Mouse (Mus musculus): ENCODE measurements around the gene Zfp341. TPM values are rescaled to one million over a fixed set of nuclear protein-coding genes. Genes with fewer than 3 reads are reported as not detected.

Gene Zfp341
- 1.5 and 1.8 TPM in 2 replicates for polyA plus RNA-seq (2015; fragmentation: Nextera tagmentation; extraction: Ambion mirVana)

DNA sequence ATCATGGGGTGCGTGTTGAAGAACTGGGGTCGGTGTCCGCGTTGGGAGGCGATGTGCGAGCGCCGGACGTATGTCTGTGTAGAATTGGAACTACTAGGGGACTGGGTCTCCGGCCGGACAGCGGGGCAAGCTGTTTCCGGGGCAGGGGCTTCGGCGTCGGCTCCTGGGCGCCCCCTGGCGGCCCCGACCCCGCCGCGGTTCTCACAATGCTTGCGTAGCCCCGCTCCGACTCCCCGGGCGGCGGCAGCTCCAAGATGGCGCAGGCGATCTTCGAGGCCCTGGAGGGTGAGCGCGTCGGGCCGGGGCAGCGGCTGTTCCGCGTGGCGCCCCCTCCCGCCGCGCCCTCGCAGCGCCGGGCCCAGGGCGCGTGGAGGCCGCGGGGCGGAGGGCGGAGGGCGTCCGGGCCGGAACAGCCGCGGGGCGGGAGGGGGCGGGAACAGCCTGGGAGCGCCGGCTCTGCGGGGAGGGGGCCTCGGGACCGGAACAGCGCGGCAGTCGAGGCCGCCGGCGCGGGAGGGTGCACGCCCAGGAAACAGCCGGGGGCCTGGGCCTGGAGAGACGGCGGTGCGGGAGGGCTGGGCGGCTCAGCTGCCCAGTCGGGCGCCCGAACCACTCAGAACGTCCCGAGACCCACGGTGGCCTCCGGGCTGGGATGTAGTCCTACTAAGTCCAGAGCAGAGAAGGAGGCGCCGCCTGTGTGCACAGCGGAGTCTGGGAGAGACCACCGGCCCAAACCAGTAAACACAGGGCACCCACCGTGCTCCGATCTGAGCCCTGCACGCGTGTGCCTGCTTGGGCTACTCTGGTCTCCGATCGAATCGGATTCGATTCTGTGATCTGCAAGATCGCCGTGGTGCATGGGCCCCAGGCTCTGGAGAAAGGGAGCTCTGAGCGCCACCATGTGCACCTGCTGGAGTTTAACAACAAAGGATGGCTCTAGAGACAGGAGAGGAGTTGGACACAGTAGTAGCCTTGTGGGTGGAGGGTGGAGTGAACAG is at the start of gene Zfp341, which contains the start of gene 4930519P11Rik:
TSS of gene Zfp341 (plus strand) at position 180 of the 998 bp plus-strand sequence.
TSS of gene 4930519P11Rik (minus strand) at position 320 of the 998 bp plus-strand sequence.
- Histone ChIP-seq H3K4me3 (peak within 1 kb of the TSS; percentile 58), H3K4me1 (peaks cover 14% of the 10 kb centered on the region; the same call in 1 of the 2 replicates), H3K9ac (peak within 1 kb of the TSS; percentile 79), H3K27ac (peak within 1 kb of the TSS; percentile 98), H3K27me3 (no peaks in the 10 kb centered on the region), H3K9me3 (no peaks in the 10 kb centered on the region), H3K4me2 (peak within 1 kb of the TSS; percentile 61), H3K36me3 (0 out of 2 replicates have a peak, but pooled peaks cover 3% of the 10 kb centered on the region)
- whole genome bisulfite sequencing: under 1% methylated on average over 96 of the region's 98 CpGs
- ATAC-seq (ENCODE audit: insufficient number of reproducible peaks, insufficient read depth, low FRiP score, low TSS enrichment, low read depth): peak; percentile 90

DNA sequence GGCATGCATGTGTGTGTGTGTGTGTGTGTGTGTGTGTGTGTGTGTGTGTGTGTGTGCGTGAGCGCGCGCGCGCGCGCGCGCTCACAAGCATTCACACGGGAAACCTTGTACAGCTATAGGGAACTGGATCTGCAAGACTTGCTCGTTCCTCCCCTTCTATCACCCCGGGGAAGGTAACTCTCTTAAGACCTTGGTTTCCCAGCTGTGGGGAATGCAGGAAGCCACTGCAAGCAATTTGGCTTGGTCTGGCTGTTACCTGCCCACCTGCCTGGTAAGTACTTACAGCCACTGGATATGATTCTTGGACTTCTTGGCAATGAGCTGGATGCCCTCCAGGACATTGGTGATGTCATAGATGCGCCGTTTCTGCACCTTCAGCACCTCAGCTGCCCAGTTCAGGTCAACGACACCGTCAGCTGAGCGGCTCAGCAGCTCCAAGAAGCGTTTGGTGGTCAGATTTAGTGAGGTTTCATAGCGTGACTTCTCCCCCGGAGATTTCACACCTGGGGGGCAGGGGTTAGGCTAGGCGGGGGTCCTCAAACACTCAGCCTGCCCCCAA is 49.4 kb upstream of the Zfp341 start:
- WGBS: 89% methylated on average over 22 of the region's 22 CpGs
- H3K4me1 ChIP-seq: peaks cover 44% of the 10 kb centered on the region
- no peak overlapping the region for H3K27ac ChIP-seq
- ATAC-seq (ENCODE audit: insufficient number of reproducible peaks, insufficient read depth, low FRiP score, low TSS enrichment, low read depth): no peak
- no peak overlapping the region for H3K9ac ChIP-seq
- no peak overlapping the region for H3K4me2 ChIP-seq
- peaks cover 33% of the 10 kb centered on the region for H3K36me3 ChIP-seq
- H3K27me3 ChIP-seq: no peaks in the 10 kb centered on the region
- no peaks in the 10 kb centered on the region for H3K9me3 ChIP-seq
- H3K4me3 ChIP-seq: no peak overlapping the region

DNA sequence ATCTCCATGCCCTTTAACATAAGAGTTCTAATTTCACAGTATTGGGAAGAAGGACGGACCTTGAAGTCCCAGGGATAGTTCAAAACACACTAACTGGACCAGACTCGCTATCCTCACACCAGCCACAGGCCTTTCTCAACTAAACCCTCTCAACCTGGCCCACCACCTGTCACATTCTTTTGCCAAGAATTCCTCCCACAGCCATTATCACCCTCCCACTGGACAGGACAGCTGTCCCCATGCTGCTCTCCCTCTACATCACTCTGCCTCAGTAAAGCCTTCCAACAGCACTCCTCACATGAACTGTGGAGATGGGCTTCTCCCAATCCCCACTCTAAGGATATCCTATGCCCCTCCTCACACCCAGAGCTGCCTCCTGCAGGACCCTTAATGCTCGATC is 47.5 kb upstream of the Zfp341 start:
- H3K27me3 ChIP-seq: no peaks in the 10 kb centered on the region
- peaks cover 30% of the 10 kb centered on the region for H3K36me3 ChIP-seq
- no peaks in the 10 kb centered on the region for H3K9me3 ChIP-seq
- WGBS: 81% methylated on average over 3 of the region's 3 CpGs
- H3K27ac ChIP-seq: no peak overlapping the region
- H3K4me2 ChIP-seq: no peak overlapping the region
- ATAC-seq (ENCODE audit: insufficient number of reproducible peaks, insufficient read depth, low FRiP score, low TSS enrichment, low read depth): no peak
- H3K9ac ChIP-seq: peak overlapping the region; percentile 36; the same call in 1 of the 2 replicates
- peaks cover 41% of the 10 kb centered on the region for H3K4me1 ChIP-seq
- no peak overlapping the region for H3K4me3 ChIP-seq

DNA sequence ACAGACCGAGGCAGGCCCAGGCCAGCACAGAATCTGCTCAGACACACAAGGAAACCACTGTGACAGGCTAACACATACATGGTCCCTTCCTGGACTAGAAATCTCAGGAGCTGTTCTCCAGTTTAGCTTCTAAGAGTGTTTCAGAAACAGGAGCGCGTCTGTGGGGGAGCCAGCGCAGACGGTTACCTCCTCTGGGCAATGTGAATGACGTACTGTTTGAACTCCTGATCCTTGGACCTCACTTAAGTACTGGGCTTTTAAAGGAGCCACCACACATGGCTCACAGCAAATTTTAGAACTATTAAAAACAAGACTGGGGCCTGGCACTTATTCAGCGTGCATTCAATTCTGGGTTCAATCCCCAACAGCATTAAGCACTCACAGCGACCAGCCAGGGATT is 46.5 kb upstream of the Zfp341 start:
- H3K36me3 ChIP-seq: peaks cover 21% of the 10 kb centered on the region
- H3K27ac ChIP-seq: peak overlapping the region; percentile 33; the same call in 1 of the 2 replicates
- H3K27me3 ChIP-seq: no peaks in the 10 kb centered on the region
- H3K4me1 ChIP-seq: peaks cover 48% of the 10 kb centered on the region
- H3K9ac ChIP-seq: 0 out of 2 replicates have a peak overlapping the region, but pooled peaks have one; percentile 27
- H3K4me2 ChIP-seq: peak overlapping the region; percentile 9; the same call in 1 of the 2 replicates
- no peak for ATAC-seq (ENCODE audit: insufficient number of reproducible peaks, insufficient read depth, low FRiP score, low TSS enrichment, low read depth)
- no peaks in the 10 kb centered on the region for H3K9me3 ChIP-seq
- H3K4me3 ChIP-seq: no peak overlapping the region
- 44% methylated on average over 8 of the region's 8 CpGs for WGBS

DNA sequence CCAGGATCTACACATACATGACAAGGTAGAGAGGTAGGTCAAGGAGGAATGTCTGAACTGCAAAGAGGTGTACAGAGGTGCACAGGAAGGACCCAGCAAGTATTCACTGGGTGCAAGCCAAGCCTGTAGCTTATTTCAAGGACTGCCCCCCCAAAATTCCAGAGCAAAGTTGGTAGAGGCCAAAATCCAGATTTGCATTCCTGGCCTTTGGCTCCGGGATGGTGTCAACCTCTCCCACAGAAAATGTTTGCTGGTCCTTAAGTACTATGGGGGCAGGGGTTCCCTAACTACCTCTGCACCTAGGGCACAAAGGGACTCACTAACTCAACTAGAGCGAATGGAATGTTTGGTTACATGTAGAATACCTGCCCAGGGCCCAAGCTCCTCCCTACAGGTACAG is 45.3 kb upstream of the Zfp341 start:
- WGBS: 77% methylated on average over 2 of the region's 2 CpGs
- Histone ChIP-seq H3K9me3 (no peaks in the 10 kb centered on the region), H3K4me1 (peaks cover 48% of the 10 kb centered on the region), H3K27me3 (no peaks in the 10 kb centered on the region), H3K27ac (peak overlapping the region; percentile 88; the same call in 1 of the 2 replicates), H3K4me3 (peak overlapping the region; percentile 77), H3K9ac (peak overlapping the region; percentile 80), H3K36me3 (peaks cover 16% of the 10 kb centered on the region), H3K4me2 (peak overlapping the region; percentile 86)
- no peak for ATAC-seq (ENCODE audit: insufficient number of reproducible peaks, insufficient read depth, low FRiP score, low TSS enrichment, low read depth)

DNA sequence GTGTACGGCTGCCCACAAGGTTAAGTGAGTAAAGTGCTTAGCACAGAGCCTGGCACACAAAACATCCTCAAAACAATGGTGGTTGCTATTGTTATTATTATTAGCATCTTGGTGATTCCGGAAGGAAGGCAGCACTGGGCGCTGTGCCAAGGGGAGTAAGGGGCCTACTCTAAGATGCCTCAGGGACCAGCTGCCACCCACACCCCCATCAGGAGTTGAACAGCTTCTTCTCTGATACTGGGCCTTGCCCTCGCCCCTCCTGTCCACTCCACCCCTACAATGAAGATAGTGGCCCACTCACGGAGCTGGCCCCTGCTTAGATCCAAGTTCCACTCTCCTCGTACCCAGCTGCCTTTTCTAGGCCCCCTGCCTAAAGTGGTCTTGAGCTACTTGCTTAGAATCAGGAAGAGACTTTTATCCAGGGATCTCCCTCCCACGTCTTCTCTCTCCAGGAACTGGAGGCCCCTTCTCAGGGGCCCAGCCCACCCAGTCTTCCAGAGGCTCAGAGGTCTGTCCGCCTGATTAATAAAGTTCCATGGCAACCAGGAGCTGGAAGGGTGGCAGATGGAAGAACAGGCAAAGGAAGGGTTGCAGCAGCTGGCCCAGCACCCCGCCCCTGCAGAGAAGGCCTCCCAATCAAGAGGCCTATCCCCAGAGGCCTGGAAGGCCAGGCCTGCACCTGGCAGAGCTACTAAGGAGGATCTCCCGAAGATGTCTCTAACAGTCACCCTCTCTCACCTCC is 44.6 kb upstream of the Zfp341 start:
- Histone ChIP-seq H3K4me1 (peaks cover 48% of the 10 kb centered on the region), H3K9ac (peak overlapping the region; percentile 80), H3K36me3 (peaks cover 9% of the 10 kb centered on the region), H3K4me2 (peak overlapping the region; percentile 86), H3K9me3 (no peaks in the 10 kb centered on the region), H3K4me3 (peak overlapping the region; percentile 77), H3K27me3 (no peaks in the 10 kb centered on the region), H3K27ac (peak overlapping the region; percentile 88)
- ATAC-seq (ENCODE audit: insufficient number of reproducible peaks, insufficient read depth, low FRiP score, low TSS enrichment, low read depth): no peak
- 18% methylated on average over 10 of the region's 10 CpGs for WGBS

DNA sequence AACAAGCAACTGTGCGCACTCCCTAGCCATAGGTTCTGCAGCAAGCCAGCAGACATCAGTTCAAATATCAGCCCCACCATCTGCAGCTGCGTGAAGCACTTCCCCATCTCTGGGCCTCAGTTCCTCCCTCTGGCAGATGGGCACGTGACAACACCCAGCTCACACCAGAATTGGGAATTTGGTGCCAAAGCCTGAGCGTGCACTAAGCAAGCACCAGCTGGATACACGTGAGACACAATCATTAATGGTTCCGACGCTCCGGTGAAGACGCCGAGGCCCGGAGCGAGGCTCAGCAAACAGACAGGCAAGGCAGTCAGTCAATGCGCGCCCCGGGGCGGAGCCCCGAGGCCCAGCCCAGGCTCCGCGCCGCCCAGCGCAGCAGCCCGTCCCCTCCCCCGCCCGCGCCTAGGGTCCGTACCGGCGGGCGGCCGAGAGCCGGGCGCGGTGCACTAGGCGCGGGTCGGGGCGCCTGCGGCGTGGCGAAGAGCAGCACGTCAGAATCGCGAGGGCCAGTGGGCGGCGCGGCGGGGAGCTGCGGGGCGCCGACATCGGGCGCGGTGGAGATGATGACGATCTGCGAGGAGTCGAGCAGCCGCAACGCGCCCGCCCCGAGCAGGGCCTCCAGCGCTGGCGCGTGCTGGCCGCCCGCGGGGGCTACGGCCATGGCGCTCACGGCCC is 43.9 kb upstream of the Zfp341 start:
- ATAC-seq (ENCODE audit: insufficient number of reproducible peaks, insufficient read depth, low FRiP score, low TSS enrichment, low read depth): peak; percentile 54
- Histone ChIP-seq H3K9me3 (no peaks in the 10 kb centered on the region), H3K4me1 (peaks cover 48% of the 10 kb centered on the region), H3K4me3 (peak overlapping the region; percentile 77), H3K36me3 (peaks cover 2% of the 10 kb centered on the region), H3K4me2 (peak overlapping the region; percentile 86), H3K9ac (peak overlapping the region; percentile 80), H3K27ac (peak overlapping the region; percentile 88), H3K27me3 (no peaks in the 10 kb centered on the region)
- WGBS: 0% methylated on average over 48 of the region's 70 CpGs

DNA sequence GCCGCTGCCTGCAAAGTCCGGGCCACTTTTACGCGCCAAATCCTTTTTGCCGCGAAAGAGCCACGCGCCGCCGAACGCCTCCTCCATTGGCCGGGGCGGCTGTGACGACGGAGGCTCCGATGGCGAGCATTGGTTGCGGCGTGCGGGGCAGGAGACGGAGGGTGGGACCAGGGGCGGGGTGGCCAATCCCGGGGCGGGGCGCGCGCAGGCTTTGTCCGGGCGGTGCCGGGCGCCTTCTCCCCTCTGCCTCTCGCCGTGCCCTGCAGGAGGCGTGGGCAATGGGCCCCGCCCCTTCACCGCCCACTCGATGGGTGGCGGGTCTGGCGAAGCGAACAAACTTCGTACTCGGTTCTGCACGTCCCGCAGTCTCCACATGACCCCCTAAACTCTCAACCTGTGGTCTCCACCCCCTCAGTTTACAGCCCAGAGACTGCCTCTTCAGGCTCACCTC is 43.2 kb upstream of the Zfp341 start, which contains the start of gene E2f1:
TSS of gene E2f1 (minus strand) at position 57 of the 451 bp plus-strand sequence.
- H3K4me3 ChIP-seq: peak within 1 kb of the TSS; percentile 77
- no peaks in the 10 kb centered on the region for H3K27me3 ChIP-seq
- H3K27ac ChIP-seq: peak within 1 kb of the TSS; percentile 88
- ATAC-seq (ENCODE audit: insufficient number of reproducible peaks, insufficient read depth, low FRiP score, low TSS enrichment, low read depth): peak; percentile 98
- H3K4me2 ChIP-seq: peak within 1 kb of the TSS; percentile 86
- H3K4me1 ChIP-seq: peaks cover 48% of the 10 kb centered on the region
- H3K9me3 ChIP-seq: no peaks in the 10 kb centered on the region
- 0% methylated on average over 43 of the region's 44 CpGs for WGBS
- H3K36me3 ChIP-seq: no peaks in the 10 kb centered on the region
- H3K9ac ChIP-seq: peak within 1 kb of the TSS; percentile 80

DNA sequence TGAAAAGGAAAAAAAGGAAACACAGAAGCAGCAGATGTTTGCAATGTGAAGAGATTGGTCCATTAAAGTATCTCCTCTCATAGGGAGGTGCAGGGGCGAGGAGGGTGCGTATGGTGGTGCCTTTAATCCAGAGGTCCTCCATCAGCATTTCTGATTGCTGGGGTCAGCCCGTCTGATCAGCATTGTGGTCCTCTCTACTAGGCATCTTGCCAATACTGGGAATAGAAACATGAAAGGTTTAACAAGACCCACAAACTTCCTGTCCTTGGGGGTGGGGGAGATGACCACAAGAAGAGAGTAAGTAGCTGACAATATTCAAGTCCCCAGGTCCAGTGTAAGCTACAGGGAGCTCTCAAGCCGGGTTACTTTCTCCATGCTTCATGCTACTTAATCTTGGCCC is 42.4 kb upstream of the Zfp341 start:
- Histone ChIP-seq H3K27ac (no peak overlapping the region), H3K27me3 (no peaks in the 10 kb centered on the region), H3K4me3 (peak overlapping the region; percentile 77), H3K36me3 (no peaks in the 10 kb centered on the region), H3K9ac (no peak overlapping the region; the same call in 1 of the 2 replicates), H3K4me1 (peaks cover 44% of the 10 kb centered on the region), H3K4me2 (peak overlapping the region; percentile 86), H3K9me3 (no peaks in the 10 kb centered on the region)
- no peak for ATAC-seq (ENCODE audit: insufficient number of reproducible peaks, insufficient read depth, low FRiP score, low TSS enrichment, low read depth)
- 64% methylated on average over 4 of the region's 4 CpGs for WGBS

DNA sequence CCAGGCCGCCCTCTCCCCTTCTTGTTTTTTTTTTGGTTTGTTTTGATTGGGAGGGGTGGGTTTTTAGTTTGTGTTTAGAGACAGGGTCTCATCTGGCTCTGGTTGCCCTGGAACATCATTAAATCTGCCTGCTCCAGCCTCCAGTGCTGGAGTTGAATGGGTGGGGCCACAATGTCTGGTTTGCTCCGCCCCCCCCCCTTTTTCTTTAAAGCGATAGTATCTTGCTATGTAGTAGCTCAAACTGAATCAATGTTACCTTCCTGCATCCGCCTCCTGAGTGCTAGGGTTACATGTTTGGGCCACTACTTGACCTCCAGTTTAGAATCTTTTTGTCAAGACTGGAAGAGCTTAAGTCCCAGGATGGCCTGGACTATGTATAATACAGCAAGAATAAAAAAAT is 41.8 kb upstream of the Zfp341 start:
- H3K4me1 ChIP-seq: peaks cover 39% of the 10 kb centered on the region
- no peak for ATAC-seq (ENCODE audit: insufficient number of reproducible peaks, insufficient read depth, low FRiP score, low TSS enrichment, low read depth)
- WGBS: 85% methylated on average over 4 of the region's 4 CpGs

More for the DNA sequence above, 41.8 kb upstream of the Zfp341 start:
- no peaks in the 10 kb centered on the region for H3K36me3 ChIP-seq
- H3K4me2 ChIP-seq: no peak overlapping the region
- H3K27me3 ChIP-seq: no peaks in the 10 kb centered on the region
- H3K9me3 ChIP-seq: no peaks in the 10 kb centered on the region
- no peak overlapping the region for H3K4me3 ChIP-seq
- no peak overlapping the region for H3K9ac ChIP-seq
- no peak overlapping the region for H3K27ac ChIP-seq
